Mouse (Mus musculus) frontal cortex, adult 2 months (tissue): ENCODE data around the gene Sh3bp2. TPM values are rescaled to one million over a fixed set of nuclear protein-coding genes. Genes with fewer than 3 reads are reported as not detected.

Experiments
- DNase-seq, 2 experiments: peaks; one replicate each; pipeline ENCODE4 v3.0.0; 2022; ENCODE audit warnings: low spot score in 1 of 2; ENCODE audit errors: extremely low spot score in 1 of 2
- polyA plus RNA-seq: library from polyadenylated mRNA; depleted of rRNA; stranded (reverse); fragments of >200 nt; gene quantifications from 2 replicates; pipeline ENCODE4 v1.2.3, GENCODE M21; 2012; rRNA removed

The Sh3bp2 gene
- polyA plus RNA-seq, result 3.5 and 4.8 TPM in 2 replicates

DNA sequence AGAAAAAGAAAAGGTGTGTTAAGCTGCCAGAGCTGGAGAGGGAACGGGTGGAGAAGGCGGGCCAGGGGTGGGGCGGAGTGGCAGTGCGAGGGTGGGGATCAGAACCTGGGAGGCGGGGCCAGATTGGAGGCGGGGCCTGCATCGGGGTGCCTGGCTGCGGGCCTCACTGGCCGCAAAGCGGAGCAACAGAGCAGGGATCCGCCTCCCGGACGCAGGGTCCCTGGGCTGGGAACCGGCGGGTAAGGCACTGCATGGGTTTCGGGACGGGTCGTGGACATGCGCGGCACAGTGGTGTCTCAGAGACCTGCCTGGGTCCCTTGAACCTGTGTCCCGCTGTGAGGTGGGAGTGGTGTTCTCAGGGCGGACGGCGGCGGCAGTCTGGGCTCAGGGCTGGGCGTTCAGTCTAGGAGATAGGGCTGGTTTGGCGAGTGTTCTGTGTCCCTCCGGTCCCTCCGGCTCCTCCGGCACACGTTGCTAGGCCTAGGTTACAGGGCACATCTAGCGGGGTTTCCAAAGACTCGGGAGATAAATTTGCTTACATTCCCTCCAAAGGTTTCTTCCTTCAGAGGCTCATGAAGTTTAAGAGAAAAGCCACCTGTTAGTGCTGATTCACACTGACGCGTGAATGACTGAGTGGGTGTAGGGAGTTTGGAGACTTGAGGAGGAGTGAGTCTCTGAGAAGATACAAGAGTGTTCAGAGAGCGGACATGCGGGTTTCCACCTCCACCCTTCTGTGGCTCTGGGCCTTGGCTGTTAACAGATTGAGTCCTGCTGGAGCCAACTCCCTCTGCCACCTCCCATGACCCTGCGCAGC is at the start of gene Sh3bp2:
Gene Sh3bp2, plus strand, starts transcription at position 176 of the 814 bp plus-strand sequence.
- DNase-seq, result peak in 1 of 2 experiments; percentile 83

GRCm38 (mm10) chr5:34480926-34481325 is 44.7 kb upstream of the Sh3bp2 start:
- DNase-seq, result no peak

- DNase-seq, result no peak
Measured at GRCm38 (mm10) chr5:34485731-34486130, 39.9 kb upstream of the Sh3bp2 start.

GRCm38 (mm10) chr5:34487320-34488090 is 38.1 kb upstream of the Sh3bp2 start:
- peak; percentile 18 to 56 for DNase-seq

DNA sequence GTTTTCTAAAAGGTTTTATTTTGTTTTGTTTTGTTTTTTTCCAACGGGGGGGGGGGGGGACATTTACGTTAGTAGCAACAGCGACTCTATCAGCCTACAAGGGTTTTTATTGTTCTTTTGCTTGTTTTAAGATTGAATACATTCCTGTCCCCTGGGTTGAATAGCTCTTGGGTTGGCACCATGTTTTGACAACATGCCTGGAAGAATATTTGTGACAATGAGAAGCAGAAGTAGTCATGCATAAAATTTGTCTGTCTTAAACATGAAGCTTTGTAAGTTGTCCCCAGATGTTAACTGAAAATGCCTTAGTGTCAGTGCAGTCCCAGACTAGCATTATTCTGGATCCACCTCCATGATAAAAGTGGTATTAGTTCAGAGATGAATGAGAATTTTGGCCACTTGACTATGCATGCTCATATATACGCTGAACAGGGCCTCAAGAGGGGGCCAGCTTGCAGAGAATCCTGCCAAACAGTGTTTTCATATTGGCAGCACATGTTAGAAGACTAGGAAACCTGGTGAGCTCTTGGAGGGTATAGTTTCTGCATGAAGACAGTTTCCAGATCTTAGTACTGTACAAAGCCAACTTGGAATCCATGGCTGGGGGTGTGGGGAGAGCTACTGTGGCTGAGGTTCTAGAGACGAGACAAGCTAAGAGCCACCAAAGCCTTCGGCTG is 36.8 kb upstream of the Sh3bp2 start:
- no peak for DNase-seq

DNA sequence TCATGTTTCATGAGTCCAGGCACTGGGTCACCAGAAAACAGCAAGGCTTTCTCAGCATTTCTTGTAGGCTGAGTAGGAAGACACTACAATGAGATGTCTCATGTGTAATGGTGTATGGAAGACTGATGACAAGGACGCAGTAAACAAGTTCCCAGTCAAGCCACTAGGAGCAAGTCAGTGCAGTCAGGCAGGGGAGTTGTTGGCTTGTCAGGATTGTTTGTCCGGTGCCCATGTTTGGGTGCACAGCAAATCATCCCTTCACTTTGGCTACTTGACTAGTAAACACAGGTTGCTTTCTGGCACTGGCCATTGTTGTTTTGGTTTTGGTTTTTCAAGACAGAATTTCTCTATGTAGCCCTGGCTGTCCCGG is 36.2 kb upstream of the Sh3bp2 start:
- no peak for DNase-seq

DNA sequence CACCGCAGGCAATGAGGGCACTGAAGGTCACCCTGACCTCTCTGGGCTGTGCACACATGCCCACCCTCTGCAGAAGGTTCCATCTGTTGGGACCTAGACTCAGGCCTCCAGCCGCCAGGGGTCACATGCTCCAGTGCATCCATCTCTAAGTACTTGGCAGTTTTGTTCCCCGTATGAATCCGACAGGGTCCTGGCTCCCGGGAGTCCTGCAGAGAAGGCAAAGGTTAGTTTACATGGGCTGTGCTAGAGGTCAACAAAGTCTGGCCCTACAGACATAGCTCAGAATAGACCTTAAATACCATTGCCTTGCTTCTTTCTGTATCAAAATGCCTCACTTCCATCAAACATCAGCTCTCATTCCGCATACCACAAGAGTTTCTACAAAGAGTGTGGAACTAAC is 28.9 kb upstream of the Sh3bp2 start:
- no peak for DNase-seq

DNA sequence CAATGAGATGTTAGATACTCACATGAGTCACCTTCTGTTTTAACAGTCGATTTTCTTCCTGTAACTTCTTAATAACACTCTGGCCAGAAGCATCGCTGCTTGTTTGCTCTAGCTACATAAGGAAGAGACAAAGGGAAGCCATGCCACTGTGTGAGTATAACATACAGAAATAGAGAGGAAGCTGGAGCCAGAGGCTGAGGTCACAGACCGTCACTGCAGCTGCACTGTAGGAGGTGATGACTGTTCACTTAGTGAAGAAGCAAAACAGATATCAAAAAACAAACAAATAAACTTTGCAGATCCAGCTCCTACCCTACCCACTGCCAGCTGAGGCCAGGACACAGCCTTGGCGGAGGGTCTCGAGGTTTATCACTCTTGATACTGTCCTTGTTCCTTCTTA is 24.8 kb upstream of the Sh3bp2 start:
- no peak for DNase-seq

GRCm38 (mm10) chr5:34501588-34501987 is 24.1 kb upstream of the Sh3bp2 start:
- no peak for DNase-seq

GRCm38 (mm10) chr5:34502411-34502810 is 23.2 kb upstream of the Sh3bp2 start:
- no peak for DNase-seq

DNA sequence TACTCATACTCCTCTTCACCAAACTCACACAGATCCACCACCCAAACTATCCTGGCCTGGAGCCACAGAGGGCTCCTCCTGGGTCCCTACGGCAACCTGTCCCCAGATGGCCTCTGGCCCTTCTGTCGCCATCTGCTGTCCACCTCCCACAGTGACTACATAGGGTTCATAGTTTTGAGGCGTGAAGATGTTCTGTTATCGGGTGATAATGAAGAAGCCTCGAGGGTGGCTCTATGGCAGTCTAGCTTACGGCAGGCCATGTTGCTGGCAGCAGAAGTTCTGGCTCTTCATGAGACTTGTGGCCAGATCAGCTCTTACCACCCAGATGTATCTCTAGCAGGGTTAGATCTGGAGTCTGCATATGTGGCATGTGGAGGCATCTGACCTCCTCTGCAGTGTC is 22.8 kb upstream of the Sh3bp2 start:
- no peak for DNase-seq

- DNase-seq, result no peak
Measured at GRCm38 (mm10) chr5:34512486-34512885, 13.2 kb upstream of the Sh3bp2 start.

GRCm38 (mm10) chr5:34513466-34514217 is 12.0 kb upstream of the Sh3bp2 start, which contains the start of gene Tnip2:
Tnip2 (minus strand) TSS chr5:34513991.
- DNase-seq, result peak; percentile 86 to 93

DNA sequence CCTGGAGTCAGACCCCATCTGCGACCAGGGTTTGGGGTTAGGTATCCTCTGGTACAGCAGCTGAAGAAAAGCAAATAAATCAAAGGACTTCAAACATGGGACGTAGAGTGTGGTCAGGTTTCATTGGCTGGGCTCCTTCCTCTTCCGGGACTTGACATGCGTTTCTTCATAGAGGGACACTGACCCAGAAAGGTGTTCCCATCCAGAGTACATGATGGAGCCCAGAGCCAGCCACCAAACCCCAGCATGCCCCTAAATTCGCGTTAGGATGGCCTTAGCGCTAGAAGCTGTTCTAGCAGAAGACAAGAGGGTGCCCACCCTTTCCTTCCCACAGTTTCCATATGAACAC is 11.4 kb upstream of the Sh3bp2 start:
- no peak for DNase-seq

DNA sequence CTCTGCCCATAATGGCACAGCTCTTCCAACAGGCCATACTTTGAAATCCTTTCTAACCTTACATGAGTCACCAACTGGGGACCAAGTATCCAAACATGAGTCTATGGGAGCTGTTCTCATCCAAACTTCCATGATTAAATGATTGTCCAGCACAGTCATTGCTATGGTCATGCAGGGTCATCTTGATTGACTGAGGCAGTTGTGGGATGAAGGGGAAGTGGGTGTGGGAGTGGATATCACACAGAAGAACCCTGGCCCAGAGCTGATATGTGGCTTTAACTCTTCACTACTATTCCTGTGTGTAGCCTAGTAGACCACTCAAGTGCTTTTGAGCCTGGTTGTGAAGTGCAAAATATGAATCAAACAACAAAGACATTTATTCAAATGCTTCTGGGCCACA is 10.5 kb upstream of the Sh3bp2 start:
- DNase-seq, result no peak

DNA sequence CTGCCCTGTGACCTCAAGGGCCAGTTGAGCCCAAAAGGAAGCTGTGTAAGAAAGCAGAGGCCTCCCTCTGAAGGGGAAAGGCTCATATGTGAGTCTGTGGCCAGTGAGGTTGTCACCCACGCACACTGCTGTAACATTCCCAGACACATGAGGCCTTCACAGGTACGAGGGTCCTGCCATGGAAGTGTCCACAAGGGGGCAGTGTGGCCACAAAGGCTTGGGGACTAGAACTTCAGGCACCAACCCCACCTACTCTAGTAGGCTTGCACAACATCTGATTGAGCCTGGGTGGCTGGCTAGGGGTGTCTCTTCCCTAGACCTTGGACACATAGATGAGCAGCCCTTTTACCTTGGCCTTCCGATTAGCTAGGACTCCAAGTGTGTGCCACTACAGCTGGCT is 7.7 kb upstream of the Sh3bp2 start:
- DNase-seq, result peak in 1 of 2 experiments; percentile 83

DNA sequence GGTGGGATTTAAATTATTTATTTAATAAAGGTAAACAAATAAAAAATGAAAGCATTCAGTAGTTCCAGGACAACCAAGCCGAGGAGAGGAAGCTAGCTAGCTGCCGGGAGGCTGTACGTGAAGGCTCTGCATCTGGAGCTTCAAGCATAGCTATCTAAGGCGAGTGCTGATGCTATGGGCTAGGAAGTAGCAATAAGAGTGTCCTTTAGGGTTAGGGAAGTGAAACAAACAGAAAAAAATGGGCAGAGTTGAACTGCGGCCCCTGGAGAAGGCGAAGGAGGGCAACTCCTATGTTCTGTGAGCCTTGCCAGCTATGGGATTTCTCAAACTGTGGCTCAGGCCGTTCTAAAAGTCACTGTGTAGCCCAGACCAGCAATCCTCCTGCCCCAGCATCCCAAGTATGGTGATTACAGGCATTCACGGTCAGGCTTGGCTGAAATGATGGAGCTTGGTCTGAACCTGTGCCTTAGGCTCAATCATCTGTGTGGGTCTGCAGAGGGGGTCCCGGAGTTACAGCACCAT is 6.2 kb upstream of the Sh3bp2 start:
- DNase-seq, result no peak

DNA sequence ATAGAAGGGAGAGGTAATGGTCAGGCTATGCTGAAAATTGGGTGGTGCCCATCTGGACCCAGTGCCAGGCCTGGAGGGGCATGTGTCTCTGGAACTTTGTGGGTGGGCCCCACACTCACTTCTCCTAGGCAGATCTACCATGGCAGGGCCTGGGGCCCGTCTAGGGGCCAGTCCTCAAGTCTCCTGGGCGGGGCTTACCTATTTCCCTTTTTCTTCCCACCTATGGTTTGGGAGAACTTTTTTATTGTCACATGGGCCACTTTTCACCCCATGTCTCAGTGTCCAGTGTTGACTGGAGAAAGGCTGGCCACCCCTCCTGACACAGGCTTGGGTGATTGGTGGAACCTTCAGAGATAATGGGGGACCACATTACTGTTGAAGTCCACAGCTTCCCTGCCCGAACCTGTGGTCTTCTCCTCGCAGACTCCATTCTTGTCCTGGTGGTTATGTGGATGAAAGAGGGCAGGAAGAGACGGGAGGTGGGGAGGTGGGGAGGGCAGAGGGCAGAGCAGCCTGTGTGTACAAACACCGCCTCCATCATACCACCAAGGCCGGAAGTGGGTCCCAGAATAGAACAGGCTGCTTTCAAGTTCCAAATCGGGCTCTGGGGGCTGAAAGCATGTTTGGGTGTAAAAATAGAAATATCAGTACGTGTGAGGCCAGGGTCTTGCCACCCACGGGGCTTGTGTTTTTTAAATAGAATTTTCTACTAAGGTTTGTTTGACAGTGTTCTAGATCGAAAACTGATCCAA is 5.0 kb upstream of the Sh3bp2 start:
- no peak for DNase-seq

- no peak for DNase-seq
Measured at GRCm38 (mm10) chr5:34521337-34521736, 4.3 kb upstream of the Sh3bp2 start.
